Mouse (Mus musculus): Measurements from ENCODE around the gene Jmjd8.

Gene Jmjd8

GRCm38 (mm10) chr17:25877025-25877424 lies 48.4 kb downstream of the Jmjd8 start:
- DNase-seq (ENCODE audit: low read depth, low spot score), result no peak

DNA sequence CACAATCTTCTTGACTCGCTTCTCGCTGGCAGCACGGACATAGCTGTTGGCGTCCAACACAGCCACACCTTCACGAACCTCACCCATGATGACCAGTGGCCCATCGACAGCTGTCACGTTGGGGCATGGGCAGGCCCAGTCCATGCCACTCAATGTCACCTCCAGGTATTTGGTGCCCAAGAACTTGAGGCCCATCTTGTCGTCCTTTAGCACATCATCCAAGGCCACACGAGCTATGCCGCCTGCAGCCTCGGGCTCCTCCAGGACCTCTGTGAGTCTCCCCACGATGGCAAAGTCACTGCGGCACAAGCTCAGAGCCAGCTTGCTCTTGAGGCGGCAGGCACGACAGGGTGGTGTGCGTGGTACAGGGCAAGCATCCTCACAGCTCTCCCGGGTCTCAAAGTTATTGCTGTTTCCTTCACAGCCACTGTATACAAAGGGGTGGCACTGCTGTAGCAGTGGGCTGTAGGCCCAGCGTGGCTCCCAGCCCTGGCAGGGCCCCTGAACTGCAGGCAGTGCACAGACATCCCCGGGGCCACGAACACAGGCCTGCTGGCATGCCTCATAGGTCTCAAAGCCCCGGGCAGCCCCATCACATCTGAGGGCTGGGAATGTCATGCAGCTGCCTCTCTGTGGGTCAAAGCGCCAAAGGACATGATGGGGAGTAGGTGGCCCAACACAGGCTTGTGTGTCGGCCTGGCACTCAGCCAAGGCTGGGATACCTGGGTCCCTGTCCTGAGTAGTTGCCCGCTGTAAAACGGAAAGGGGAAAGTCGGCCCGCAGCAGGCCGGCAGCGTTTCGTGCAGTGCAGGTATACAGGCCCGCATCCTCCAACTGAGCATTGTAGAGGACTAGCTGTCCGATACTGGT lies 49.3 kb downstream of the Jmjd8 start:
- DNase-seq (ENCODE audit: low read depth, low spot score), result no peak

DNA sequence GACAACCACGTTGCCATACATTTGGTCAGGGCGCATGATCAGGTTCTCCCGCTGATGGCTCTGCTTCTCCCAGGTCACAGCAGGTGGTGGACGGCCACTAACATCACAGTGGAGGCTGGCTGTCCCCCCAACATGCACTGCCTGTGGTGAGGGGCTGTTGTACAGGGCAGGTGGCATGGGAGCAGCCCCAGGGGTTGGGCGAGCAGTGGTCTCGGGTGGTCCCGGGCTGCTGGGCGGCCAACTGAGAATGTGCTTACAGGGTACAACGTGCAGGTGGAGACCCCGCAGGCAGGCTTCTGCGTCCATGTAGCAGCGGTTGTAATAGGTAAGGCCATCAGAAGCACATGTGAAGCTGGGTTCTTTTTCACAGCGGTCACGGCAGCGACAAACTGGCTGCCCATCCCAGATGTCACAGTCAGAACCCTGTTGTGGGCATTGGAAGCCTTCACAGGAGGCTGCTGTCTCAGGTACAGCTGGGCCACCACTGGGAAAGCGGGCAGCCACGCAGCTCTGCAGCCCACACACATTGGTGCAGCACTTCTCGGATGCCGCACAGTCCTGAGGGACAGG lies 50.0 kb downstream of the Jmjd8 start:
- no peak for DNase-seq (ENCODE audit: low read depth, low spot score)

- peak; percentile 90 for DNase-seq (ENCODE audit: low read depth, low spot score)
These were observed 50.6 kb downstream of the Jmjd8 start for GRCm38 (mm10) chr17:25879261-25879660.

GRCm38 (mm10) chr17:25879750-25880149 lies 51.1 kb downstream of the Jmjd8 start:
- DNase-seq (ENCODE audit: low read depth, low spot score), result no peak

- DNase-seq (ENCODE audit: low read depth, low spot score), result no peak
These were observed 51.7 kb downstream of the Jmjd8 start, which contains the start of gene Wfikkn1 for GRCm38 (mm10) chr17:25880196-25880910. Wfikkn1 (minus strand) TSS chr17:25880858.

- peak; percentile 73 for DNase-seq (ENCODE audit: low read depth, low spot score)
These were observed 52.4 kb downstream of the Jmjd8 start for GRCm38 (mm10) chr17:25880913-25881641.
